Mouse (Mus musculus): ENCODE measurements around the gene Chst1. TPM values are rescaled to one million over a fixed set of nuclear protein-coding genes. Genes with fewer than 3 reads are reported as not detected.

Chst1 gene
- polyA plus RNA-seq (2016; fragmentation: Nextera tagmentation; extraction: Ambion mirVana), result 5.8 TPM in 2 replicates

DNA sequence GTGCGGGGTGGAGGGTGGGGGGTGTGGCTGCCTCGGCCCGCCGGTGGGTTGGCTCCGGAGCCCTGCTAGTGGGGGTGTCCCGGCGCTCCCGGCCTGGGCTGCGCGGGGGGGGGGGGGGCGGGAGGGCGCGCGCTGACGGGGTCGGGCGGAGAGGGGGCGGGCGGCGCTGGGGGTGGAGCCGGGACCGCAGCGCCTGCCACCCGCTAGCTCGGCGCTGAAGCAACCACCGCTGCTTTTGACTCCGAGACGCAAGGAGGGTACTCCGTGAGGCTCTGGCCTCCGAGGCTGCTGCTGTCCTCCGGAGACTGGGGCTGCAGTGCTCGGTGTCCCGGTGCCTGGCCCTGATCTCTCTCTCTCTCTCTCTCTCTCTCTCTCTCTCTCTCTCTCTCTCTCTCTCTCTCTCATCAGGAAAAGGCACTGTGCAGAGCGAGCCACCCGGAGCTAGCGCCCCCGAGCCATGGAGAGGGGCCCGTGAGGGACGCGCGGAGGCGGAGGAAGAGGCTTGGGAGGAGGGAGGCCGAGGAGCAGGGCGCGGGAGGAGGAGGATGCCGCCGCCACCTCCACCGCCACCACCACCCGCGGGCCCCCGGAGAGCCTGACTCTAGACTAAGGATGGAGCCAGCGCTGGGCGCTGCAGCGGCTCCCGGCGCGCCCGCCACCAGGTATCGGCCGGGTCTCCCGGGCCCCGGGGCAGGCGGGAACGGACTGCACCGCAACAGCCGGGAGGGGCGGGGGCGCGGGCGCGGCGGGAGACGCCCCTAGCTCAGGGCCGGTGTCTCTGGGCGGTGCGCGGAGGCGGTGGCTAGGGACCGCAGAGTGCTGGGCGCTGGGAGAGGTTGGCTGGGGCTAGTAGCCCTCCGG is at the start of gene Chst1:
TSS of gene Chst1 (plus strand) at position 221 of the 861 bp plus-strand sequence.
- H3K27ac ChIP-seq, result peak within 1 kb of the TSS; percentile 45; the same call in 1 of the 2 replicates
- peak within 1 kb of the TSS; percentile 99 for H3K4me2 ChIP-seq
- no peaks in the 10 kb centered on the region for H3K9me3 ChIP-seq
- whole genome bisulfite sequencing, result under 1% methylated on average over 48 of the region's 82 CpGs
- peak within 1 kb of the TSS; percentile 84 for H3K9ac ChIP-seq (replicated peaks)
- peak; percentile 61 for ATAC-seq (ENCODE audit: insufficient number of reproducible peaks, insufficient read depth, low FRiP score, low TSS enrichment, low read depth)
- no peaks in the 10 kb centered on the region for H3K36me3 ChIP-seq
- H3K4me1 ChIP-seq (replicated peaks), result peaks cover 23% of the 10 kb centered on the region
- peak within 1 kb of the TSS; percentile 80 for H3K4me3 ChIP-seq (replicated peaks)
- peaks cover 60% of the 10 kb centered on the region for H3K27me3 ChIP-seq

DNA sequence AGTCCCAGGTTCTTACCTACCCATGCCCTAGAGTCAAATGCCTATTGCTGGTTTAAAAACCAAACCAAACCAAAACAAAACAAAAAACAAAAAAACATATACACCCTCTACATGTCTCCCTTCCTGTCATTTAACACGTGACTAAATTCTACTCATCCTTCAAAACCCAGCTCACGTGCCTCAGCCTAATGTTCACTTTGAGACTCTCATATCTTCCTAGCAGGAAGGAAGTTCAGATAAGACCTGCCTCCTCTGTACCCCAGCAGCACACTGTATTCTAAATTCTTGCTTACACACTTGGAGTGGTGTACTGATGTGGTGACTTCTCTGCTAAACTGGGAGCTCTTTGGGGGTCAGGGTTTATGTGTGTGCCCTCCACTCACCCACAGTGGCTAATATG is 49.5 kb upstream of the Chst1 start:
- H3K4me3 ChIP-seq (replicated peaks), result no peak overlapping the region
- no peaks in the 10 kb centered on the region for H3K4me1 ChIP-seq (replicated peaks)
- 69% methylated on average over 2 of the region's 2 CpGs for WGBS
- H3K27ac ChIP-seq, result no peak overlapping the region
- H3K36me3 ChIP-seq, result no peaks in the 10 kb centered on the region
- no peaks in the 10 kb centered on the region; the same call in 1 of the 2 replicates for H3K27me3 ChIP-seq
- no peak overlapping the region for H3K4me2 ChIP-seq
- no peak overlapping the region for H3K9ac ChIP-seq (replicated peaks)
- no peak for ATAC-seq (ENCODE audit: insufficient number of reproducible peaks, insufficient read depth, low FRiP score, low TSS enrichment, low read depth)
- no peaks in the 10 kb centered on the region for H3K9me3 ChIP-seq

DNA sequence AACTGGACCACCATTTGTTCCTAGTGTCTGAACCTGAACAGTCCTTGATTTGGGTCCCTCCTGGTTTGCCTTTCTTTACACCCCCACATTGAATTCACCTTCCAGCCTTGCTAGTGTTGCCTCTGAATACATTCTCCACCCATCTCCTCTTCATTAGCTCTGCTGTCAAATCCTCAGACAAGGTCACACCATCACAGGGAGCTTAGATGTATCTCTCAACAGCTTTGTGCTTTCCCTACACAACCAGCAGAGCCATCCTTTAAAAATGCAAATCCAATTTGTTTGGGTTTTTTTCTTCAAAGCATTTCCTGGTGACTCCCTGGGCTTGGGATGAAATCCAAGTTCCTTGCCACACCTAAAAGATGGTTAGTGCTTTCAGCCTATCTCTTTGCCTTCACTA is 45.0 kb upstream of the Chst1 start:
- H3K9me3 ChIP-seq, result no peaks in the 10 kb centered on the region
- H3K36me3 ChIP-seq, result no peaks in the 10 kb centered on the region
- H3K4me3 ChIP-seq (replicated peaks), result no peak overlapping the region
- no peaks in the 10 kb centered on the region for H3K4me1 ChIP-seq (replicated peaks)
- no peak overlapping the region for H3K4me2 ChIP-seq
- no peak overlapping the region for H3K9ac ChIP-seq (replicated peaks)
- no peak for ATAC-seq (ENCODE audit: insufficient number of reproducible peaks, insufficient read depth, low FRiP score, low TSS enrichment, low read depth)
- no peaks in the 10 kb centered on the region; the same call in 1 of the 2 replicates for H3K27me3 ChIP-seq
- H3K27ac ChIP-seq, result no peak overlapping the region

DNA sequence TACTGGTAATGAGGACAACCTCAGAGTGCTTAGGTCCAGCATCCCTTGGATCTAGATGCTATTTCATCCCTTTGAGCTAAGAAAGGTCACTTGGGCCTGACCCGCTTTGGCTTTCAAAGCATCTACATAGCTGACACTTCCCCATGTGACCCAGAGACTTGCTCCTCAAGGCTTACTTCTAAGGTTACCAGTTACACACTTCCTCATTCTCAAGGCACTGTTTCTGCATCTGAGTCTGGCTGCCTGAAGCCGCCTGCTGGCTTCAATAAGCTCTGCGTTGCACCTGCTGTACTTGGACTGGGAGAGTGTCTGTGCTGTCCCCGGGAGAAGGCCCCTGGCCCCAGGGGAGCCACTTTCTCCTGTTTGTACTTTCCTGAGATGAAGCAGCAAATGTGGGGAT is 36.6 kb upstream of the Chst1 start:
- Histone ChIP-seq H3K9ac (replicated peaks) (no peak overlapping the region), H3K36me3 (no peaks in the 10 kb centered on the region), H3K4me2 (no peak overlapping the region), H3K4me1 (replicated peaks) (no peaks in the 10 kb centered on the region), H3K9me3 (peaks cover 18% of the 10 kb centered on the region), H3K27ac (no peak overlapping the region), H3K27me3 (no peaks in the 10 kb centered on the region), H3K4me3 (replicated peaks) (no peak overlapping the region)
- WGBS, result 65% methylated on average over 4 of the region's 4 CpGs
- ATAC-seq (ENCODE audit: insufficient number of reproducible peaks, insufficient read depth, low FRiP score, low TSS enrichment, low read depth), result no peak

DNA sequence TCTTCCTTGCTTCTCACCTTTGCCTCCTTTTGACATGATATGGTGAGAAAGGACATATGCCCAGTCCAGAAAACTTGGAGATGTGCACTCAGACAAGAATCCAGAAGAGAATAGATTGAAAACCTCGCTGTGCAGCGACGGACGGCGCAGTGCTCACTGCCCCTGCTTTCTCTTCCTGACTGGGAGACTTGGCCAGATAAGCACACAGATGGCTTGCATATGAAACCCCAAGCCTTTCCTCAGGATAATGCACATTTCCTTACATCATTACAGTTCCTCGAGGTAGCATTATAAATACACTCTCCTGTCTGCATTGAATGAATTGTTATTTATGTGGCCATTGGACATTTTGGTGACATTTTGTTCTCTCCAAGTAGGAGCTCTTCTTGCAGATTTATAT is 28.9 kb upstream of the Chst1 start:
- Histone ChIP-seq H3K4me1 (replicated peaks) (no peaks in the 10 kb centered on the region), H3K36me3 (no peaks in the 10 kb centered on the region), H3K27me3 (no peaks in the 10 kb centered on the region), H3K9me3 (peaks cover 6% of the 10 kb centered on the region; the same call in 1 of the 2 replicates), H3K4me3 (replicated peaks) (no peak overlapping the region), H3K9ac (replicated peaks) (no peak overlapping the region), H3K27ac (no peak overlapping the region), H3K4me2 (no peak overlapping the region)
- WGBS, result 84% methylated on average over 6 of the region's 6 CpGs
- no peak for ATAC-seq (ENCODE audit: insufficient number of reproducible peaks, insufficient read depth, low FRiP score, low TSS enrichment, low read depth)

DNA sequence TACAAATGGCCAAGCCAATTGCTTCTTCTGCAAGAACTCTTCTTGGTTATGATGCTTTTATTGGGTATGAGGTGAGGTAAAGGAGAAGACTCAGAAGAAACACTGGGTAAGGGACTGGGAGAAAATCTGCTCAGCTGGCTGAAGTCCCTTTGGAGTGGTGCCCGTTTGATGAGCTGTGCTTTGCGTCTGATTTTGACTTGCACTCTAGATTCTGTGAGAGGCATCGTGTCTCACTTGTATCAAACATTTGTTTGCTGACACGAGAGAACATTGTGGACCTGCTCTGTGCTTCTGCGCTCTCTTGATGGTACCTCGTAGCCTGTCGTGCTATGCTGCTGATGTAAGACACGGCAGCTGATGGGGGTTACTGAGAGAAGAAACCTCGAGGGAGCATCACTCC is 21.7 kb upstream of the Chst1 start:
- H3K36me3 ChIP-seq, result no peaks in the 10 kb centered on the region
- no peak overlapping the region for H3K9ac ChIP-seq (replicated peaks)
- no peaks in the 10 kb centered on the region for H3K27me3 ChIP-seq
- no peak overlapping the region for H3K4me3 ChIP-seq (replicated peaks)
- no peak for ATAC-seq (ENCODE audit: insufficient number of reproducible peaks, insufficient read depth, low FRiP score, low TSS enrichment, low read depth)
- no peak overlapping the region for H3K4me2 ChIP-seq
- peaks cover 5% of the 10 kb centered on the region for H3K4me1 ChIP-seq (replicated peaks)
- 78% methylated on average over 9 of the region's 9 CpGs for WGBS
- H3K27ac ChIP-seq, result no peak overlapping the region
- H3K9me3 ChIP-seq, result no peaks in the 10 kb centered on the region

DNA sequence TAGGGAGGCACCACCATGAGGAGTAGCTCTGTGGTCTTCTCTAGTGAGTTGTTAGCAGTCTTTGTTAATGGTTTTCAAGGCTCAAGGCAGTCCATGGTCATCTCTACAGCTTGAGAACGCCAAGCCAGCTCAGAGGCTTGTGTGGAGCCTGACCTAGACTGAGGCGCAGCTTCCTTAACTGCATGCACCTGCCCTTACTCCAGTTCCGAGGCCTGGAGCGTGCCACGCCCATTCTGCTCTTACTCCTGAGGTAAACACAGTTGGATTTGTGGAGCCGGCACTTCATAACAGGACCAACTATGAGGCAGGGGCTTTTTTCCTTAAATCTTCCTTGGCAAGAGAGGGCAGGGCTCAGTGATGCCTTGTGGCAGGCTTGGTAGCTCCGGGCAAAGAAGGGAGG is 18.2 kb upstream of the Chst1 start:
- Histone ChIP-seq H3K36me3 (no peaks in the 10 kb centered on the region), H3K4me2 (no peak overlapping the region), H3K27me3 (no peaks in the 10 kb centered on the region), H3K27ac (no peak overlapping the region), H3K9me3 (no peaks in the 10 kb centered on the region), H3K4me3 (replicated peaks) (no peak overlapping the region), H3K4me1 (replicated peaks) (peaks cover 7% of the 10 kb centered on the region), H3K9ac (replicated peaks) (no peak overlapping the region)
- no peak for ATAC-seq (ENCODE audit: insufficient number of reproducible peaks, insufficient read depth, low FRiP score, low TSS enrichment, low read depth)
- WGBS, result 92% methylated on average over 7 of the region's 7 CpGs

DNA sequence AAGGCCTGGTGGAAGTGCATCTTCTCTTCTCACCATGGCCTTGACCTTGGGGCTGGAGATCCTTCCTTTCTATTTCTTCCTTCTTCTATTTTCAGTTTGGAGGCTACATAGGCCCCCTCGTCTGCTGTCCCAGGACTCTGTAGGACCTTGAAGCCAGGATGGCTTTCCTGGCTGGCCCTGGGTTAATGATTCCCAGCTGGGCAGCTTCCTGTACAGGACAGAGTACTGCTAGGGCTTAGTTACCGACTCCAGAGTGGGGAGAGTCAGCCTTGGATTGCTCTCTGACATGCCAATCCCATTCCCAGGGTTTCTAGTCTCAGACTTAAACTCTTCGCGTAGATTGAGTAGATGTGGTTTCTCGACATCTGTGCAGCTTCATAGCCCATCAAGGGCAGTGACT is 16.9 kb upstream of the Chst1 start:
- Histone ChIP-seq H3K9ac (replicated peaks) (no peak overlapping the region), H3K36me3 (no peaks in the 10 kb centered on the region), H3K27me3 (no peaks in the 10 kb centered on the region), H3K27ac (no peak overlapping the region), H3K4me3 (replicated peaks) (no peak overlapping the region), H3K4me2 (no peak overlapping the region), H3K9me3 (peaks cover 5% of the 10 kb centered on the region; the same call in 1 of the 2 replicates), H3K4me1 (replicated peaks) (peaks cover 7% of the 10 kb centered on the region)
- no peak for ATAC-seq (ENCODE audit: insufficient number of reproducible peaks, insufficient read depth, low FRiP score, low TSS enrichment, low read depth)
- 50% methylated on average over 5 of the region's 5 CpGs for WGBS

DNA sequence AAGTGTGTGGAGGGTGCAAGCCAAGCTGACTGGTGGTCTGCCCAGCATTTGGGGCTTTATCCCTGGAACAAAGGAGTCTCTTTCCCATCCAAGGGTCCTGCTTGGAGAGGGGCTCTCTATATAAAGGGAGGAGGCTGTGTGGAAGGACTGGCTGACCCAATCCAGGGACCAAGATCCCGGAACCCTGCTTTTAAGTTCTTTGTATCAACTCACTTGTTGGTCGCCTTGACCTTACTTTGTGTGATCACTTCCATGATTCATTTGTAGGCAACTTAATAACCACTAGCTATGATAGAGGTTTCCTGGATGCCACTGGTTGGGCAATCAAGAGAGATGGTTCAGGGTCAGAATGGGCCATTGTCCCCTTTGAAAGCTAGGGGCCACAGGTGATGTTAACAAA is 11.7 kb upstream of the Chst1 start:
- Histone ChIP-seq H3K4me2 (no peak overlapping the region), H3K4me1 (replicated peaks) (peaks cover 3% of the 10 kb centered on the region)

DNA sequence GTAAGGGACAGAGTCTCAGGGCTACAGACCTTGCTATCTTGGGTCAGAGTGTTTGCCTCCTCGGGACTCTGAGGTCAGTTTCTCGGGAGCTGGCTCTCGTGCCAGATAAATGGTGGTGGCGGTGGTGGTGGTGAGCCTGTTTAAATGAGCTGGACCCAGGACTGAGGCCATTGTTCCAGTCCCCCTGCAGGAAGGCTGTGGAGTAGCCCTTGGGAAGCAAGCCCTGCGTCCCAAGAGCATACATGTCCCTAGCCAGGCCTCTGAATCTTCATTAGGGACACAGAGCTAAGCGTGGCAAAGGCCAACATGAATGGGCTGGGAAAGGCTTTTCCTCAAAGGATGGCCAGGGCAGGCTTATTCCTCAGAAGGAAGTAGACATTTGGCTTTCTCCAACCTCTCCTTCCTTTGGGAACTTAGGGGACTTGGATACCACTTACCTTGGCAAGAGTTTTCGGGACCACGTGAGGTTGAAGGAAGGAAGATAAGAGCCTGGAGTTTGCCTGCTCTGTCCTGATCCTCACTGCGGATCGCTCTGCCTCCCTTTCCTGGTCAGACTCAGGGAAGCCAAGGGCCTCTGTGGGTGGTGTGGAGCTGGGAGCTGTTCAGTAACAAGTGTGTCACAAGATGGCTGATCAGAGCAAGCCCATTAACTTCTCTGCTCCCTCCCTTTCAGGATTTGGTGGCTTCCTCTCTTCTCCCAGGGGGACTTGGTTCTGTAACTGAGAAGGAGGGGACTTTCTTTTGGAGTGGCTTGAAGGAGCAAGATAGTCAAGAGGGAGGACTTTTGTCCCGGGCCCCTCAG is 4.4 kb upstream of the Chst1 start:
- Histone ChIP-seq H3K9ac (replicated peaks) (no peak overlapping the region), H3K36me3 (no peaks in the 10 kb centered on the region), H3K4me1 (replicated peaks) (0 out of 2 replicates have a peak, but pooled peaks cover 3% of the 10 kb centered on the region), H3K27ac (no peak overlapping the region), H3K27me3 (peaks cover 25% of the 10 kb centered on the region), H3K4me3 (replicated peaks) (no peak overlapping the region), H3K9me3 (no peaks in the 10 kb centered on the region), H3K4me2 (no peak overlapping the region)
- WGBS, result 63% methylated on average over 11 of the region's 11 CpGs
- ATAC-seq (ENCODE audit: insufficient number of reproducible peaks, insufficient read depth, low FRiP score, low TSS enrichment, low read depth), result no peak

More for the DNA sequence above, 11.7 kb upstream of the Chst1 start:
- WGBS, result 87% methylated on average over 2 of the region's 2 CpGs
- Histone ChIP-seq H3K27me3 (no peaks in the 10 kb centered on the region), H3K4me3 (replicated peaks) (no peak overlapping the region), H3K9ac (replicated peaks) (no peak overlapping the region), H3K27ac (no peak overlapping the region), H3K9me3 (peaks cover 5% of the 10 kb centered on the region; the same call in 1 of the 2 replicates), H3K36me3 (no peaks in the 10 kb centered on the region)
- ATAC-seq (ENCODE audit: insufficient number of reproducible peaks, insufficient read depth, low FRiP score, low TSS enrichment, low read depth), result no peak

DNA sequence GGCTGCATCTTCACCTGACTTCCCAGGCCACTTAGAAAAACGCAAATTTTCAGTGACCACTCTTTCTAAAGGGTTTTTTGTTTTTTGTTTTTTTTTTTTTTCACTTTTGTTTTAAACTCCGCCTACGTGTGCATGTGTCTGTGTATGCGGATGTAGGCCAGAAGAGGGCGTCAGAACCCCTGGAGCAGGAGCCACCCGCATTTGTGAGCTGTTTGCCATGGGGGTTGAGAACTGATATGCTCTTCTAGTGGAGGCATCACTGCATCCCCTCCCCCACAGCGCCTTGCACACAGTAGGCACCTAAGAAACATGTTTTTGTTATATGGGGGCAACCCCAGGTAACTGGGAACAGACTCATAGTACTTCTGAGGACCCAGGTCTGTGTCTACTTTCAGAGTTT is 2.2 kb upstream of the Chst1 start:
- Histone ChIP-seq H3K9me3 (no peaks in the 10 kb centered on the region), H3K4me2 (no peak overlapping the region), H3K4me3 (replicated peaks) (no peak overlapping the region), H3K27ac (no peak overlapping the region), H3K4me1 (replicated peaks) (peaks cover 23% of the 10 kb centered on the region), H3K27me3 (peaks cover 46% of the 10 kb centered on the region), H3K9ac (replicated peaks) (no peak overlapping the region), H3K36me3 (no peaks in the 10 kb centered on the region)
- 16% methylated on average over 7 of the region's 7 CpGs for WGBS
- ATAC-seq (ENCODE audit: insufficient number of reproducible peaks, insufficient read depth, low FRiP score, low TSS enrichment, low read depth), result no peak

All from limb, embryonic 12.5 days (tissue).